Mouse (Mus musculus) frontal cortex, adult 2 months (tissue): ENCODE results near the gene Zc3h12c. TPM values are rescaled to one million over a fixed set of nuclear protein-coding genes. Genes with fewer than 3 reads are reported as not detected.
"Not testable (repeated sequence)": the region's sequence is repeated elsewhere in the genome, so short reads cannot be mapped to it uniquely, and the experiment has no call there.

ENCODE experiments used
- DNase-seq, 2 experiments: peaks; one replicate each; pipeline ENCODE4 v3.0.0; 2022; ENCODE audit warnings: low spot score in 1 of 2; ENCODE audit errors: extremely low spot score in 1 of 2
- polyA plus RNA-seq: library from polyadenylated mRNA; depleted of rRNA; stranded (reverse); fragments of >200 nt; gene quantifications from 2 replicates; pipeline ENCODE4 v1.2.3, GENCODE M21; 2012

The Zc3h12c gene
- polyA plus RNA-seq, 1 experiment = 6.4 TPM

- DNase-seq = no peak
Observed at GRCm38 (mm10) chr9:52104225-52104615, 64.2 kb downstream of the Zc3h12c start.

DNA sequence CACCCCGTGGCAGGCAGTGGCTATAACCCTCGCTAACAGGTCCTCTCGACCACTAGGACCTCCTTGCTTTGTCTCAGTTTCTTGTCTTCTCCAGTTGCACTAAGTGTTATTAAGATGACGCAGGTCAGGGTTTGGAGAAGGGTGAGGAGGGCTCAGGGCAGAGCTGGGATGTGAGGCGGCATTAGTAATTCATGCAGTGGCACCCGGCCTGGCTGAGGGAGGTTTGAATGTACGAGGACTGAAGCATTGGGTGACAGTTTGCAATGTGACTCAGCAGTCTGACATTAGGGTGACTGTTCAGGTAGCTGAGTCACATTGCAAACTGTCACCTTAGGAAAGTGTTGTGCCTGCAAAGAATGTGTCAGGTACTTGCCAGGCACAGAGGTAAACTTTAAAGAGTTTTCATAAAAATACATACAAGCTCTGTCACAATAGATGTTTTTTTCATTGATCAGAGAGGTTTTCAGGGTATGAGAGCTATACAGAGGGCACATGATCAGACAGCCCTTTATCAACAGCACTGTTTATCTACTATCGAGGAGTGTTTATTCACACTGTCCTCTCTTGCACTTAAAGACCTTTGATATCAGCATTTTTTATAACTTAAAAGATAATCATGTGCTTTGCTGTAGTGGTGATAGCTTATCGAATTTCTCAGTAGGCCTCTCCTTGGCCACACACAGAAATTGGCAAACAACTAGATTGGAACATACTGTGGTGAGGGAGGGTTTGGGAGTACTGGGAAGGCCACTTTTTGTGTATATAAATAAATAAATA, 64.7 kb downstream of the Zc3h12c start:
- DNase-seq = no peak

- DNase-seq = no peak
Observed at GRCm38 (mm10) chr9:52102060-52102844, 66.1 kb downstream of the Zc3h12c start.

DNA sequence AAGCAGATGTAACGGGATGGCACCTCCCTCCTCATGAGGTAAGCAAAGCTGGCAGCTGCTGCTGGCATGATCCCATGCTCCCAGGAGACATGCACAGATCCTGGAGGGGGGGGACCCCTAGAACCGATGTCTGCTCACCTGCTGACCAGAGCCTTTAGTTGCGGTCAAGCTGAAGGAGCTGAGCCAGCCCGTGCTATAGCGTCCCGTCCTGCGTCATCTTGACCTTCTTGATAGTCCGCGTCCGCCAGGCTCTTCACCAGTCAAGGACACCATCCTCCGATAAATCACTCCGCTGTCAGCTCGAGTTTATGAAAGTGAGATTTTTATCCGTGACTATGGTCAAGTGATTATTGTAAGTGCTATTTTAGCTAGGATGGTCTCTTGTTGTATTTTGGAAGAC, 67.9 kb downstream of the Zc3h12c start:
- DNase-seq = no peak

- peak; percentile 37 to 89 for DNase-seq
Observed at GRCm38 (mm10) chr9:52098600-52098999, 69.8 kb downstream of the Zc3h12c start.

DNA sequence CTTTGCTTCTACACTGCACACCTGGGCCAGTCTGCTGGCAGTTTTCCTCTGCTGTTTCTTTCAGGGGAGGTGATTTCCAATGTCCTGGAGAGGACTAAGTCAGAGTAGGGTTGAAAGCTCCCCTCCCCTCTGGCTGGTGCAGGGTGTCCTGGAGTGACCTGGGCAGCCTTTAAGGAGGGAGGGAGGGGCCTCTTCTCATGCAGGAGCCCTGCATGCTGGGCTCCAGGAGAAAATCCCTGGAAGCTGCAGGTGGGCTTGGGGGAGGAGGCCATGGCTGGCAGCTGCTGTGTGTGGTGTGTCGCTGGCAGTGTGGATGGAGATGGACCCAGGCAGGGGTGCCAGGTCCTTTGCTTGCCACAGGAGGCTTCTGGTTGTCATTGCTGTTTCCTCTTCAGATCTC, 71.0 kb downstream of the Zc3h12c start:
- no peak for DNase-seq

DNA sequence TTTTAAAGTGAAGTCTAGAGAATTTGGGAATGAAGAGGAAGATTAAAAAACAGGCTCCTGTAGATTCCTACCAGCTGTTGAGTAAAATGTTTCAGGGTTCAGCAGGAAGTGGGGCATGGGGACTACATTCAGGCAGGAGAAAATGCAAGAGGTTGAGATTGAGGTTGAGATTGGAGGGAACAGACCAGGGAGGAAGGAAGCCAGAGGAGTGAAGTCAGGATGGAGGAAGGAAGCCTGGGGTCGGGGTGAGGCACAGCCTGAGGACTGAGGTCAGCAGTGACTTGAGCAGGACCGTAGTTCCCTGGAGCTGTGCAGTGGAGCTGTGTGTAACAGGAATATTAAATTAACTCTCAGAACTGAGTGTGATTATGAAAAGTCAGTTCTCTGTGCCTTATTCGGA, 72.7 kb downstream of the Zc3h12c start:
- DNase-seq = no peak

DNA sequence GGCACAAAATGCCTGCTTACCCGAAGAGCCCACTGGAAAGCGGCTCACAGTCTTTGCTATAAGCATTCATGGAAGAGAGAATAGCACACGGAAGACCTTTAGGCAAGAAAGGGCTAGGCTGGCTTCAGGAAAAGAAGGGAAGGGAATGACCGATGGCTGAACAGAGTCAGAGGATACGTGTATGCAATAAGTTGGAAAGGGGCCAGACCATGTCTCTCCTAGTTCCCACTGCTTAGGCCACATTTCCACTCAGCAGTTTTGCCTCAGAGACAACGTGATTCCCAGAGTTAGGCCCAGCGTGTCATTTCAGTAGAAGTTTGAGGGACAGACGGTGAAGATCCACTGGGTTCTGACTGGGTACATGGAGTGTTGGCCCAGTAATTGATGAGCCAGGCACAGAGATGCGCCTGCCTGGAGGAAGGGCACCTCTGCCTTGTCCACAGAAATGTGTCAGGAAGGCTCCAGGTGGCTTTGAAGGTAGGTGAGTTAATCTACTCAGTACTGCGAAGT, 73.8 kb downstream of the Zc3h12c start:
- DNase-seq = no peak

GRCm38 (mm10) chr9:52094016-52094415, 74.4 kb downstream of the Zc3h12c start:
- DNase-seq = no peak

GRCm38 (mm10) chr9:52093108-52093507, 75.3 kb downstream of the Zc3h12c start:
- no peak for DNase-seq

DNA sequence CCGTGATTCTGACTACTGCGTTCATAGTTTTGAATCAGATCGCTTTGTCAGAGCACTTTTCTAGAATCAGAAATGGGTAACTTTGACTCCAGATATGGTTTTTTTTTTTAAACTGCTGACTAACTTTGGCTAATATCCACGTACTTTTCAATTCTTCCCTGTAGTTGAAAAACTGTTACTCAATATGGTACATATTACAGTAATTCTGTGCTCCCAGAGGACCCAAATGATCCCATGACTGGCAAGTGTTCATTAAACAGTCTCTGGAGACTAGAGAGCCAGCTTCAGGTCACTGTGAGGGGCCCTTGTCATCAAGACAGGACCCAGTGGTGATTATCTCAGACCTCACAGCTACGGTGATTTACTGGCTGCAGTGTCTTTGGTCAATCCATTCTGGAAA, 76.1 kb downstream of the Zc3h12c start:
- no peak for DNase-seq

- DNase-seq = no peak
Observed at GRCm38 (mm10) chr9:52091752-52092151, 76.6 kb downstream of the Zc3h12c start.

DNA sequence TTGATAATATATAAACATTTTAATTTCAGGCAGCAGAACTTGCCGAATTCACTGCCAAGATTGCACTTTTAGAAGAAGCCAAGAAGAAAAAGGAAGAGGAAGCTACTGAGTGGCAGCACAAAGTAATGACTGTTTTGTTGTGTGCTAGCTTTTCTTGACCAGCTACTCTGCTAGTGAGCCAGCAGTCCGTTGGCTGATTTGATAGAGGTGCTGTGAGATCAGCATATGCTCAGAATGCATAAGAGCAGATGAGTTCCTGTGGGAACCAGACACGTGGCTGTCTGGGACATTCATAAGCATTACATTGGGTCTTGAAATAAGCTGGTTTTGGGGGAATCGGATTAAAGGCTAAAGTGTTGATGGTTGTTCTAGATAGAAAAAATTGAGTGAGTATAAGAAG, 86.0 kb downstream of the Zc3h12c start:
- DNase-seq = no peak

- DNase-seq = no peak
Observed at GRCm38 (mm10) chr9:52081979-52082378, 86.4 kb downstream of the Zc3h12c start.

- DNase-seq = no peak
Observed at GRCm38 (mm10) chr9:52077692-52078091, 90.7 kb downstream of the Zc3h12c start.

DNA sequence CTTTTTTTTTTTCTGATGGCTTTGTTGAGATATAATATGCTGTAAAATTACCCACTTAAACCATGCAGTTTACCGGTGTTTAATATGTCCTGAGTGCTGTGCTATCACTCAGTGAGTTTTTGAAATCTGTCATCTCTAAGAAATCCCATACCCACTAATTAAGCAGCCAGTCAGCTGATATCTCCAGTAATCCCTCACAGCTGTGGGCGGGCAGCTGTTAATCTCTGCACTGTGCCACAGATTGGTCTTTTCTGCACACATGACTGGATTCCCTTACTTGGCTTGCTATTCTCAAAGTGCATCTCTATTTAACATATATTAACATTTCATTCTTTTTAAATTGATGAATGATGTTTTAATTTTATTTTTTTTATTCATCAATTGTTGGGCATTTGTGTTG, 92.3 kb downstream of the Zc3h12c start:
- no peak for DNase-seq

DNA sequence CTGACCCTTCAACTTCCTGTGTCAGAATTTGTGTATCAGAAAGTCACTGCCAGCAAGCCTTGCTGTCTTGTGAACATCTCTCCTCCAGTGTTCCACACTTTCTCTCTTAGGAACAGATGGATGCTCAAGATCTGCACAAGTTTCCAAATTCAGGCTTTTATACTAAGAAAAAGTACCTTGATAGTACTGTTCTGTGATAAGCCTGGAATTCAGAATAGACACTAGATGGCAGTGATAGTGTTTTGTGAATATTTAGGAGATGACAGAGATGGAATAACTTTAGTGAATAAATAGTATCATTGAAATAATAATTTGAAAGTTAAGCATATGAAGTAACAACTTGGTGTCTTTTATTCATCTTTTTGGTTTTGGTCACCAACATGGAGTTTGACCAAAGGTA, 96.2 kb downstream of the Zc3h12c start:
- DNase-seq = no peak

DNA sequence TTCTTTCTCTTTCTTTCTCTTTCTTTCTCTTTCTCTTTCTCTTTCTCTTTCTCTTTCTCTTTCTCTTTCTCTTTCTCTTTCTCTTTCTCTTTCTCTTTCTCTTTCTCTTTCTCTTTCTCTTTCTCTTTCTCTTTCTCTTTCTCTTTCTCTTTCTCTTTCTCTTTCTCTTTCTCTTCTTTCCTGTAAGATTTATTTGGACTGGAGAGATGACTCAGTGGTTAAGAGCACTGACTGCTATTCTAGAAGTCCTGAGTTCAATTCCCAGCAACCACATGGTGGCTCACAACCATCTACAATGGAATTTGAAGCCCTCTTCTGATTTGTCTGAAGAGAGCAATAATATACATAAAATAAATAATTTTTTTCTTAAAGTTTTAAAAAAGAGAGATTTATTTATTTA, 97.0 kb downstream of the Zc3h12c start:
- DNase-seq = not testable (repeated sequence)

GRCm38 (mm10) chr9:52070052-52070451, 98.3 kb downstream of the Zc3h12c start:
- no peak for DNase-seq
